Mouse (Mus musculus) lung, embryonic 14.5 days (tissue): Measurements from ENCODE around the gene Srp72. TPM values are rescaled to one million over a fixed set of nuclear protein-coding genes. Genes with fewer than 3 reads are reported as not detected.

ENCODE experiments used
- ATAC-seq: fragments of 200-750 bp; cut with Nextera tagmentation; 2 replicates; pipeline ENCODE4 v1.8.0; 2017; ENCODE audit warnings: mild to moderate bottlenecking, moderate TSS enrichment, moderate library complexity; ENCODE audit not compliant: insufficient read depth
- DNase-seq: peaks from one replicate; pipeline ENCODE4 v3.0.0-alpha.2; 2015
- H3K27ac ChIP-seq: fragments of 300-500 bp; sonication (generic); 2 replicates; pipeline ENCODE4 v1.5.1; 2014; ENCODE audit warnings: low read depth, mild to moderate bottlenecking, moderate library complexity
- H3K27me3 ChIP-seq: fragments of 300-500 bp; sonication (generic); 2 replicates; pipeline ENCODE4 v1.6.1; 2014; ENCODE audit warnings: low read length, control low read depth; ENCODE audit not compliant: insufficient read depth
- H3K36me3 ChIP-seq: fragments of 300-500 bp; sonication (generic); 2 replicates; pipeline ENCODE4 v1.6.1; 2014; ENCODE audit warnings: control low read depth; ENCODE audit not compliant: insufficient read depth
- H3K4me1 ChIP-seq: fragments of 300-500 bp; sonication (generic); 2 replicates; pipeline ENCODE4 v1.6.1; 2014; ENCODE audit warnings: antibody characterized with exemption, control low read depth; ENCODE audit not compliant: insufficient read depth
- H3K4me2 ChIP-seq: fragments of 300-500 bp; sonication (generic); 2 replicates; pipeline ENCODE4 v1.6.1; 2014; ENCODE audit warnings: mild to moderate bottlenecking
- H3K4me3 ChIP-seq: fragments of 300-500 bp; sonication (generic); 2 replicates; pipeline ENCODE4 v1.5.1; 2014; ENCODE audit warnings: low read depth, low read length
- H3K9ac ChIP-seq: fragments of 300-500 bp; sonication (generic); 2 replicates; pipeline ENCODE4 v1.6.1; 2014
- H3K9me3 ChIP-seq: fragments of 300-500 bp; sonication (generic); 2 replicates; pipeline ENCODE4 v1.6.1; 2016; ENCODE audit warnings: low read depth, low read length, control low read depth
- CTCF ChIP-seq: IDR thresholded peaks from 2 replicates; pipeline ENCODE4 v1.5.1; 2016; ENCODE audit warnings: antibody characterized with exemption, low read depth
- WGBS: fragments of 180-500 bp; shearing (Covaris S2); extraction: QIAGEN DNeasy Blood & Tissue Kit; methylation state at CpG from one replicate; pipeline ENCODE4 v1.1.7; 2014; 5-methylcytosine and 5-hydroxymethylcytosine counted together
- polyA plus RNA-seq: library from polyadenylated mRNA; unstranded; fragments of >200 nt; fragmentation: Nextera tagmentation; extraction: Ambion mirVana; gene quantifications from 2 replicates; pipeline ENCODE4 v1.2.1, GENCODE M21; 2014

The Srp72 gene
- polyA plus RNA-seq, 1 experiment from 2014 or later = 100 TPM

DNA sequence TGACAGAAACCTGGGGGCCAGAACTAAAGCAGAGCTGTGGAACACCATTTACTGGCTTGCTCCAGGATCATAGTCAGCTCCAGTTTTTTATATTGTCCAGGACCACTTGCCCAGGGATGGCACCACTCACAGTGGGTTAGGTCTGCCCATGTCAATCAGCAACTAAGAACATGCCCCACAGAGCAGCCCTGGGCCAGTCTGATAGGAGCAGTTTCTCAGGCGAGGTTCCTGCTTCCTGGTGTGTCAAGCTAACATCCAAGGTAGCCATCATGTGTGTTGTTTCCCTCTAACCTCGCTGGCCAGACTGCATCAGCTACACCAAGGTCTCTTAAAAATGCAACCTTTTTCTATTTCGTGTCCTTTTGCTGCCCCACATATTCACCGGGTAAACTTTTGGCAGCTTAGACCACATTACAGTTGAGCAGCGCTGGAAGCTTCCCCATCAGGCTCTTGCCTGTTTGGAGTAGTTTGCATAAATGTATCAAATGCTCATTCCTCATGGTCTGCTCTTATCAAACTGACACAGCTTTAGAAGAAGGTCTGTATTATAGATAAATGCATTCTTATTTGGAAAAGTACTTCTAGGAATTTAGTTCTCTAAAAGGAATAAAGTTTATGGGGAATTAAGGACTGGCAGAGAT, 18.8 kb downstream of the Srp72 start:
- no peak for DNase-seq
- no peak for TF ChIP-seq CTCF
- H3K9ac ChIP-seq = no peak overlapping the region
- H3K4me3 ChIP-seq = no peak overlapping the region
- peaks cover 90% of the 10 kb centered on the region for H3K36me3 ChIP-seq
- 94% methylated on average over 5 of the region's 5 CpGs for WGBS
- no peaks in the 10 kb centered on the region for H3K9me3 ChIP-seq
- H3K4me1 ChIP-seq = no peaks in the 10 kb centered on the region
- no peaks in the 10 kb centered on the region for H3K27me3 ChIP-seq
- ATAC-seq = no peak
- H3K27ac ChIP-seq = no peak overlapping the region
- H3K4me2 ChIP-seq = no peak overlapping the region

DNA sequence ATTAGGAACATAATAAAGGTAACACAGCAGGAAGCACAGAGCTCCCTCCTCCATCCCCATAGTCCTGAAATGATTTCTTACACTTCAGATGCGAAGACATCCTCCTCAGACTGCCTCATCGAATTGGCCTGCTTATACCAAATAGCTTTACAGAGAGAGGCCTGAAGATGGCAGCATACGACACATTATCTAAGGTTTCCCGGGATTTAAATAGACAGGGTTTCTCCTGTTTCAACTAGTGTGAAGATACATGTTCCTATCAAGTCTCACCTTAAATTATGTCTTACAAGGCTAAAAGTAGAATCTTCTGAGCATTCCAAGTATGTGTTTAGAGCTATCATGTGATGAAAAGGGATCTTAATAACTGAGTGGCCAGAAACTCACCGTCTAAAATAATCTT, 23.9 kb downstream of the Srp72 start:
- H3K36me3 ChIP-seq = peaks cover 69% of the 10 kb centered on the region
- no peak for ATAC-seq

DNA sequence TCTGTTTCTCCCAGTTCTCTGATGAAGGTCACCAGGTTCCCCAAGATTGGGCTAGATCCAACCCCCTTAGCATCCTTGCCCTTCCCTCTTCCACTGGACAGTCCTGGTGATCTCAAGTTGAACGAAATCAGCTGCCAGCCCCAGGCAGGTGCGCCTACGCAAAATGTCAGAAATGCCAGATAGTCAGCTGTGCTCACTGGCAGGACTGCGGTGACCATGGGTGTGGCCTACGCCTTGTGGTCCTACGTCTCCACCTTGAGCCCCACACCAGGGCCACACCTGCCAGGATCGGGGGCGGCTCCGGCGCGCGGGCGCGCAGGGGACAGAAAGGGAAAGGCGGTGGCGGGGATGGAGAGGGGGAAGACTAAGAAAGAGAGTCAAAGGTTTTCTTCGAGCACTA, 26.7 kb downstream of the Srp72 start:
- 87% methylated on average over 17 of the region's 17 CpGs for WGBS
- Histone ChIP-seq H3K4me3 (no peak overlapping the region), H3K36me3 (peaks cover 43% of the 10 kb centered on the region), H3K9ac (no peak overlapping the region), H3K4me2 (no peak overlapping the region), H3K4me1 (no peaks in the 10 kb centered on the region), H3K9me3 (no peaks in the 10 kb centered on the region), H3K27ac (no peak overlapping the region), H3K27me3 (no peaks in the 10 kb centered on the region)
- DNase-seq = no peak
- TF ChIP-seq CTCF = no peak
- no peak for ATAC-seq

More for the DNA sequence above, 23.9 kb downstream of the Srp72 start:
- peak; percentile 83 for DNase-seq
- TF ChIP-seq CTCF = peak; percentile 58
- 48% methylated on average over 5 of the region's 5 CpGs for WGBS
- no peak overlapping the region for H3K27ac ChIP-seq
- H3K9ac ChIP-seq = no peak overlapping the region
- no peaks in the 10 kb centered on the region for H3K9me3 ChIP-seq
- no peaks in the 10 kb centered on the region for H3K27me3 ChIP-seq
- no peak overlapping the region for H3K4me3 ChIP-seq
- H3K4me1 ChIP-seq = no peaks in the 10 kb centered on the region
- H3K4me2 ChIP-seq = no peak overlapping the region

DNA sequence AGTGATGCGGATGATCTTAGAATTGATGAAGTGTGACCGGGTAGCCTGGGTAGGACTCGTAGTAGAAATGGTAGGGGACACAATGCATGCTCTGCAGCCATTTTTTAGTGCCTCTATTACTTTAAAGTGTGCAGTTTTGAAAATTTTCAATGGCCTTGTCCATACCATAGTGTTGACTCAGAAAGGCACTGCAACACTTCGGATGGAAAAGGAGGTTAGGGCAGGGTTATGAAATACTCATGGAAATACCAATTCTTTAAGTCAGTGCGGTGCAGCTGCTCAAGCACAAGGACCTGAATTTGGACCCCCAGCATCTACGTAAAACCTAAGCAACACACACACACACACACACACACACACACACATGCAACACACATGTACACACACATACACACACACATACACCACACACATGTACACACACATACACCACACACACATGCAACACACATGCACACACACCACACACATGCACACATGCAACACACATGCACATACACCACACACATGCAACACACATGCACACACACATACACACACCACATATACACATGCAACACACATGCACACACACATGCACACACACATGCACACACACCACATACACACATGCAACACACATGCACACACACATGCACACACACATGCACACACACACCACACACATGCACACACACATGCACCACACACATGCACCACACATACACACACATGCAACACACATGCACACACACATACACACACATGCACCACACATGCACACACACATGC, 29.8 kb downstream of the Srp72 start, which contains the start of gene Arl9:
TSS of gene Arl9 (plus strand) at position 5 of the 771 bp plus-strand sequence.
- Histone ChIP-seq H3K4me1 (no peaks in the 10 kb centered on the region), H3K36me3 (peaks cover 15% of the 10 kb centered on the region), H3K27me3 (no peaks in the 10 kb centered on the region), H3K27ac (no peak within 1 kb of the TSS), H3K4me3 (no peak within 1 kb of the TSS), H3K4me2 (no peak within 1 kb of the TSS), H3K9ac (no peak within 1 kb of the TSS), H3K9me3 (no peaks in the 10 kb centered on the region)
- no peak for DNase-seq
- TF ChIP-seq CTCF = no peak
- no peak for ATAC-seq
- WGBS = 87% methylated on average over 6 of the region's 6 CpGs

DNA sequence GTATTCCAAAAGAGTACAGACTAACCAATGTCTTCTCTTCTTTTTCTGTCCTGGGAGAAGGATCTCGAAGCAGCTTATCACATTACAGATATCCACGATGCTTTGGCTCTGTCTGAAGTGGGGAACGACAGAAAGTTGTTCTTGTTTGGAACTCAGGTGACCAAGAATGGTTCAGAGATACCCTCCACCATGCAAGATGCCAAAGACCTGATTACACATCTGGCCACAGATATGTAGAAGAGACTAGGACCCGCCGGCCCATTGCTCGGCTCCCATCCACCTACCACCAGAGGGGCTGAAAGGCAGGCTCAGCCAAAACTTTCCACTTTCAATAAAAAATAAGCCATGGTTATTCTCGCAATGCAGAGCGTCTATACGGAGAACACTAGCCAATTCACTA, 35.9 kb downstream of the Srp72 start:
- no peaks in the 10 kb centered on the region for H3K36me3 ChIP-seq
- H3K4me2 ChIP-seq = no peak overlapping the region
- ATAC-seq = no peak
- H3K27ac ChIP-seq = no peak overlapping the region
- no peaks in the 10 kb centered on the region for H3K9me3 ChIP-seq
- no peaks in the 10 kb centered on the region for H3K4me1 ChIP-seq
- H3K4me3 ChIP-seq = no peak overlapping the region
- DNase-seq = no peak
- WGBS = 85% methylated on average over 9 of the region's 9 CpGs
- no peaks in the 10 kb centered on the region for H3K27me3 ChIP-seq
- H3K9ac ChIP-seq = no peak overlapping the region
- no peak for TF ChIP-seq CTCF

DNA sequence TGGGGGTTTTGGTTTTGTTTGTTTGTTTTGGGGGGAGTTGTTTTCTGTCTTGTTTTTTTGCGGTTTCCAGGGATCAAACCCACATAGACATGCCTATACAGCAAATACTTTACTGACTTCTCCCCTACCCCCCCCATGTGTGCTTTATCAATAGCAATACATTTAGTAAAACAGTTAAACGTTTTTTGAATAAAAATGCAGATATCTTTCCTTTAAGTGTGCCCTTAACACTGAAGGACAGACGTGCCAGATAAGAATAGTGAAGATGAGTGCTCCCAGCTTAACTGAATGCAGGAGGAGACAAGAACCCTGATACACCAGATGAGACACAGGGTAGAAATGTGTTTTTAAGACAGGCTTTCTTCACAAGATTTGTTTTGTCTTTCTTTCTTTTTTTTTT, 36.6 kb downstream of the Srp72 start:
- Histone ChIP-seq H3K36me3 (no peaks in the 10 kb centered on the region), H3K9me3 (no peaks in the 10 kb centered on the region), H3K27ac (no peak overlapping the region), H3K4me2 (no peak overlapping the region), H3K9ac (no peak overlapping the region), H3K4me1 (no peaks in the 10 kb centered on the region), H3K27me3 (no peaks in the 10 kb centered on the region), H3K4me3 (no peak overlapping the region)
- 55% methylated on average over 3 of the region's 3 CpGs for WGBS
- DNase-seq (no peak), ATAC-seq (no peak)
- no peak for TF ChIP-seq CTCF

DNA sequence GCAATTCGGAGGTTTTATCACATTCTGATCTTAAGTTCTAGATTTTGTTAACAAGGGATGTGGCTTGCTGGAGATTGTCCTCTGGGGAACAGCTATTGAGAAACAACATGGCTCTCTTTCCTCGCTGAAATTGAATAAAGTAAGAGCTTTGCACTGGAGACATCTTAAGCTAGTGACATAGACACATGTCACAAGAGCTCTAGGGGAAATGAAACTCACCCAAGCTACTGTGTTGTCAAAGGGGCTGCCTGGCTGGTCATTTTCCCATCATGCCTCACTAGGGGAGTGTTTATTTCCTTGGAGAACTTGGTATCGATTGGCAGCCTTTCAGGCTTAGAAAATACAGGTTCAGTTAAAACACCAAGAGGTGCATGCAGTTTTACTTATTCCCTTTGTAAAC, 38.7 kb downstream of the Srp72 start:
- Histone ChIP-seq H3K4me1 (no peaks in the 10 kb centered on the region), H3K4me2 (no peak overlapping the region), H3K27me3 (no peaks in the 10 kb centered on the region), H3K4me3 (no peak overlapping the region), H3K9ac (no peak overlapping the region), H3K9me3 (no peaks in the 10 kb centered on the region), H3K36me3 (no peaks in the 10 kb centered on the region), H3K27ac (no peak overlapping the region)
- no peak for TF ChIP-seq CTCF
- no peak for ATAC-seq
- peak; percentile 4 for DNase-seq
- 56% methylated on average over 3 of the region's 3 CpGs for WGBS
